9 mouse cellular contexts compared by ENCODE assay signal in the genomic region with DNA sequence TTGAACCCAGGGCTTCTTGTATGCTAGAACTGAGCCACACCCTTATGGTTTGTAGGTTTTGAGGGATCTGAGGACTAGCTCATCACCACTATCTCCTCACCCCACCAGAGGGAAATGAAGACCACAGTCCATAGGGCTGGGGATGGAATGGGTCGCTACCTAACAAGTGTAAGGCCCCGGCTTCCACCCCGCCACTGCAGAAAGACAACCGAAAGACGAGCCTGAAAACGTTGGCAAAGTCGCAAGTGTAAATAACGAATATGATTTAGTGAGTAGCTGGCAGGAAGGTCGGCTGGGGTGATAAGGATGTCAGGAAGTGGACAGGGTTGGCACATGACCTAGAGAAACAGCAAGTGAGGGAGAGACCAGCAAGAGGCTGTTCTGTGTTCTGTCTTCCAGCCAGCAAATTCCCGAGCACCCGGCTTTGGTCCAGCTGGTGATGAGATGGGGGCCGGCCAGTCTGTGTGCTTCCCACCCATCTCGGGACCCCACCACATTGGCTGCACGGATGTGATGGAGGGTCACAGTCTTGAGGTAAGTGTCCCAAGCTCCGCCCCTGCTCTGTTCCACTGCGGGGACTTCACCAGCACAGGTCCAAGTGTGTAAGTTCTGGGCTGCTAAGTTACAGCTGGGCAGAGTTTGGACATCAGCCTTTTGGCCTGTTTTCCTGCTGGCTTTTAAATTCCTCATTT. TPM values are rescaled to one million over a fixed set of nuclear protein-coding genes. Genes with fewer than 3 reads are reported as not detected.
DNase-seq lines count a peak whose midpoint lies in the region; ATAC-seq lines count a peak whose summit lies in the region.
"Had no signal": no experiment of that assay in that cellular context is flagged by ENCODE, and none has a peak within 500 bp of the region (broad histone marks: within the 10 kb centered on the region; RNA-seq: fewer than 3 reads in every experiment).

No protein-coding gene starts in this region.

- H3K9me3 ChIP-seq in limb, embryonic 15.5 days = no peaks in the 10 kb centered on the region
- H3K9me3 ChIP-seq in limb, embryonic 10.5 days (replicated peaks) = no peaks in the 10 kb centered on the region
- H3K9me3 ChIP-seq in forebrain, embryonic 16.5 days (ENCODE audit: control insufficient read depth, low read length) = no peaks in the 10 kb centered on the region
- no peaks in the 10 kb centered on the region for H3K9me3 ChIP-seq in midbrain, embryonic 15.5 days
- H3K9me3 ChIP-seq: hindbrain, embryonic 15.5 days had no signal

- 0 out of 2 replicates have a peak, but pooled peaks have one; percentile 42 for ATAC-seq in limb, embryonic 15.5 days (ENCODE audit: insufficient number of reproducible peaks, low FRiP score, low TSS enrichment, low read depth)
- ATAC-seq in megakaryocyte, adult 5-6 weeks (ENCODE audit: poor library complexity, severe bottlenecking) = peak; percentile 32
- ATAC-seq in forebrain, embryonic 16.5 days = no peak
- no peak for ATAC-seq in midbrain, embryonic 15.5 days (replicated peaks)

- no peak for DNase-seq in limb, embryonic 10.5 days (ENCODE audit: low spot score)
- peak; percentile 42 for DNase-seq in gastrocnemius, postnatal 14 days
- DNase-seq in kidney, adult 9 months = peak; percentile 47
- DNase-seq in left cerebral cortex, adult 11 months (ENCODE audit: low spot score) = no peak

- no peak overlapping the region for H3K9ac ChIP-seq in limb, embryonic 15.5 days
- H3K9ac ChIP-seq in forebrain, embryonic 16.5 days (replicated peaks; ENCODE audit: low read depth, low read length) = no peak overlapping the region
- H3K9ac ChIP-seq in midbrain, embryonic 15.5 days = no peak overlapping the region
- H3K9ac ChIP-seq: hindbrain, embryonic 15.5 days had no signal

- H3K4me1 ChIP-seq in limb, embryonic 15.5 days = peaks cover 33% of the 10 kb centered on the region
- peaks cover 29% of the 10 kb centered on the region for H3K4me1 ChIP-seq in limb, embryonic 10.5 days
- H3K4me1 ChIP-seq in forebrain, embryonic 16.5 days (replicated peaks; ENCODE audit: control insufficient read depth, insufficient read depth, low read length) = peaks cover 20% of the 10 kb centered on the region
- peaks cover 39% of the 10 kb centered on the region for H3K4me1 ChIP-seq in midbrain, embryonic 15.5 days

- 66% methylated on average over 16 of the region's 16 CpGs for WGBS in limb, embryonic 15.5 days
- WGBS in limb, embryonic 10.5 days = 80% methylated on average over 16 of the region's 16 CpGs
- 78% methylated on average over 16 of the region's 16 CpGs for WGBS in forebrain, embryonic 16.5 days
- WGBS in midbrain, embryonic 15.5 days = 84% methylated on average over 16 of the region's 16 CpGs

- peak overlapping the region; percentile 22; the same call in 1 of the 2 replicates for H3K27ac ChIP-seq in limb, embryonic 15.5 days
- H3K27ac ChIP-seq in limb, embryonic 10.5 days = no peak overlapping the region
- H3K27ac ChIP-seq in forebrain, embryonic 16.5 days (ENCODE audit: low read length) = no peak overlapping the region
- H3K27ac ChIP-seq in midbrain, embryonic 15.5 days = no peak overlapping the region

- no peak overlapping the region for H3K4me3 ChIP-seq in limb, embryonic 15.5 days
- H3K4me3 ChIP-seq in limb, embryonic 10.5 days = no peak overlapping the region
- no peak overlapping the region for H3K4me3 ChIP-seq in forebrain, embryonic 16.5 days (replicated peaks; ENCODE audit: low read length)
- H3K4me3 ChIP-seq in midbrain, embryonic 15.5 days = no peak overlapping the region

- H3K36me3 ChIP-seq in limb, embryonic 15.5 days = peaks cover 24% of the 10 kb centered on the region
- H3K36me3 ChIP-seq in limb, embryonic 10.5 days = 0 out of 2 replicates have a peak, but pooled peaks cover 2% of the 10 kb centered on the region
- H3K36me3 ChIP-seq in forebrain, embryonic 16.5 days (ENCODE audit: control insufficient read depth, insufficient read depth) = no peaks in the 10 kb centered on the region
- no peaks in the 10 kb centered on the region for H3K36me3 ChIP-seq in midbrain, embryonic 15.5 days (replicated peaks)
- H3K36me3 ChIP-seq: hindbrain, embryonic 15.5 days had no signal

- intact Hi-C loops in gastrocnemius, postnatal 14 days (cut with DNase I; ENCODE audit: low total_unique reads) = no loop called here

- H3K27me3 ChIP-seq in limb, embryonic 15.5 days = no peaks in the 10 kb centered on the region
- H3K27me3 ChIP-seq in limb, embryonic 10.5 days (ENCODE audit: low read depth, poor library complexity, severe bottlenecking) = no peaks in the 10 kb centered on the region
- no peaks in the 10 kb centered on the region for H3K27me3 ChIP-seq in forebrain, embryonic 16.5 days (replicated peaks; ENCODE audit: control insufficient read depth, insufficient read depth, low read length)
- no peaks in the 10 kb centered on the region for H3K27me3 ChIP-seq in midbrain, embryonic 15.5 days (replicated peaks)
- H3K27me3 ChIP-seq: hindbrain, embryonic 15.5 days had no signal

- no peak overlapping the region; the same call in 1 of the 2 replicates for H3K4me2 ChIP-seq in limb, embryonic 15.5 days
- no peak overlapping the region for H3K4me2 ChIP-seq in forebrain, embryonic 16.5 days (ENCODE audit: low read length)
- no peak overlapping the region for H3K4me2 ChIP-seq in midbrain, embryonic 15.5 days

RNA-seq across cellular contexts. Expression of gene Pafah2, which starts 6.6 kb away (rescaled TPM):
- polyA plus RNA-seq in limb, embryonic 15.5 days (2015; fragmentation: Nextera tagmentation; extraction: Ambion mirVana) = 20.7 and 20.8 TPM in 2 replicates
- polyA plus RNA-seq in limb, embryonic 10.5 days (2016; fragmentation: Nextera tagmentation; extraction: Ambion mirVana) = 8.1 and 8.6 TPM in 2 replicates
- total RNA-seq in gastrocnemius, postnatal 14 days (2021) = 1 to 10 TPM; 3.2 to 3.4 TPM
- 4.6 and 5.9 TPM in 2 replicates for total RNA-seq in megakaryocyte, adult 5-6 weeks (2015)
- total RNA-seq in megakaryocyte, adult 5-6 weeks (2017) = 5.5 and 6.3 TPM in 2 replicates
- 8.1 and 9.3 TPM in 2 replicates for polyA plus RNA-seq in forebrain, embryonic 16.5 days (2015; fragmentation: Nextera tagmentation; extraction: Ambion mirVana)
- 7.7 and 8.0 TPM in 2 replicates for polyA plus RNA-seq in midbrain, embryonic 15.5 days (2015; fragmentation: Nextera tagmentation; extraction: Ambion mirVana)

RNA-seq across cellular contexts. Expression of gene Extl1, which starts 19.1 kb away (rescaled TPM):
- 6.4 and 7.8 TPM in 2 replicates for polyA plus RNA-seq in limb, embryonic 15.5 days (2015; fragmentation: Nextera tagmentation; extraction: Ambion mirVana)
- polyA plus RNA-seq in limb, embryonic 10.5 days (2016; fragmentation: Nextera tagmentation; extraction: Ambion mirVana) = 0.44 and 0.75 TPM in 2 replicates
- total RNA-seq in gastrocnemius, postnatal 14 days (2021) = 10 to 100 TPM; 36.3 to 37.2 TPM
- 0.04 TPM in 1 of 2 replicates, not detected in the other for total RNA-seq in megakaryocyte, adult 5-6 weeks (2015)
- not detected in 2 replicates for total RNA-seq in megakaryocyte, adult 5-6 weeks (2017)
- 0.45 and 0.56 TPM in 2 replicates for polyA plus RNA-seq in forebrain, embryonic 16.5 days (2015; fragmentation: Nextera tagmentation; extraction: Ambion mirVana)
- 0.59 and 0.62 TPM in 2 replicates for polyA plus RNA-seq in midbrain, embryonic 15.5 days (2015; fragmentation: Nextera tagmentation; extraction: Ambion mirVana)

RNA-seq across cellular contexts. Expression of gene Slc30a2, which starts 59.7 kb away (rescaled TPM):
- polyA plus RNA-seq in limb, embryonic 15.5 days (2015; fragmentation: Nextera tagmentation; extraction: Ambion mirVana) = 1.3 and 2.6 TPM in 2 replicates
- not detected in 2 replicates for polyA plus RNA-seq in limb, embryonic 10.5 days (2016; fragmentation: Nextera tagmentation; extraction: Ambion mirVana)
- total RNA-seq in gastrocnemius, postnatal 14 days (2021) = 1 to 10 TPM in 1 of 2 experiments, under 1 TPM in 1; 0.47 to 6.3 TPM
- 0.11 and 0.18 TPM in 2 replicates for total RNA-seq in megakaryocyte, adult 5-6 weeks (2015)
- 0.22 TPM in 1 of 2 replicates, not detected in the other for total RNA-seq in megakaryocyte, adult 5-6 weeks (2017)
- 0.15 and 0.17 TPM in 2 replicates for polyA plus RNA-seq in forebrain, embryonic 16.5 days (2015; fragmentation: Nextera tagmentation; extraction: Ambion mirVana)
- 0.22 and 0.23 TPM in 2 replicates for polyA plus RNA-seq in midbrain, embryonic 15.5 days (2015; fragmentation: Nextera tagmentation; extraction: Ambion mirVana)

Comparison
In these comparisons a context has a peak if more than half of its experiments do, and no peak if none do; other contexts are left out.
1. ATAC-seq: peak in limb, embryonic 15.5 days (single experiment) and megakaryocyte, adult 5-6 weeks (single experiment); none in forebrain, embryonic 16.5 days (single experiment) and midbrain, embryonic 15.5 days (single experiment).
2. DNase-seq: peak in gastrocnemius, postnatal 14 days (single experiment) and kidney, adult 9 months (single experiment); none in limb, embryonic 10.5 days (single experiment) and left cerebral cortex, adult 11 months (single experiment).